Mouse (Mus musculus): Measurements from ENCODE around the gene Olah.

DNA sequence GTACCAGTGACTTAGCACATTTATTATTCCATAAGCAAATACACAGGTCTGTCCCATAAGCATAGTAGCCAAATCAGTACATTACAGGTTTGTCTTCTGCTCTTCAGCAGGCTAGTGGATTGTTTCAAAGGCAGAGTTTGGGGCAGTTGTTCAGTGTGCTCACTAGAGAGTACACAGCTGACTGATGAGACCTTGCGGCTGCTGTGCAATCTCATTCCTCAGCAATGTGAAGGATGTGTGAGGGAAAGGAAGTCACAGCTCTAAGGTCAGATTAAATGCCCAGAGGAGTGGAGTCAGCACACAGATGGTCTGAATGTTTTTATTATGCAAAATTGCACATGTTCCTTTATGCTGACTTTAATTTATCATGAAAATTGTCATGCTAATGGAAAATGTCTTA lies 70.5 kb downstream of the Olah start:
- no peak for TF ChIP-seq POLR2A (IDR thresholded peaks at IDR 0.05; ENCODE audit: control insufficient read depth in 1 of 2, insufficient read depth in 1 of 2, low read depth in 1 of 2, low read length in 2 of 2, poor library complexity in 1 of 2)
- no peak for TF ChIP-seq RCOR1 (IDR thresholded peaks at IDR 0.05; ENCODE audit: low read depth, low read length)
